Mouse (Mus musculus): Measurements from ENCODE around the gene Lamc3. TPM values are rescaled to one million over a fixed set of nuclear protein-coding genes. Genes with fewer than 3 reads are reported as not detected.

Lamc3 gene
- 4.9 and 6.8 TPM in 2 replicates for polyA plus RNA-seq (2016; fragmentation: Nextera tagmentation; extraction: Ambion mirVana)

DNA sequence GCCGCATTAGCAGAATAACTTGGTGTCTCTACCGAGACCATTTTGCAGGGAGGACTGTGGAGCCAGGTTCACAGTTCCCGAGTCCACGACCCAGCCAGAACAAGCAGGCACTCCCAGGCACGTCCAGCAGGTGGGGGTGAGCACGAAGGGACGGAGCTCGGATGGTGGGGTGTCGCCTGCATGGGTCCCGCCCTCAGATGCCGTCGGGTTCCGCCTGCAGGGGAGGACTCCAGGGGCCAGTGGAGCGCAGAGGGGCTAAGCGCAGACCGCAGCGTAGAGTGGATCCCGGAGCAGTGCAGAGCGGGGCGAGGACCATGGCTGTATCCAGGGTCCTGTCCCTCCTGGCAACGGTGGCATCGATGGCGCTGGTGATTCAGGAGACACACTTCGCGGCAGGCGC lies at the start of gene Lamc3:
TSS of gene Lamc3 (plus strand) at position 262 of the 400 bp plus-strand sequence.
- WGBS: 6% methylated on average over 26 of the region's 26 CpGs
- peak within 1 kb of the TSS; percentile 39 for H3K4me3 ChIP-seq
- DNase-seq (ENCODE audit: extremely low spot score, low spot score): peak; percentile 48
- H3K27ac ChIP-seq: 0 out of 2 replicates have a peak within 1 kb of the TSS, but pooled peaks have one; percentile 16
- H3K4me1 ChIP-seq: peaks cover 39% of the 10 kb centered on the region
- H3K9me3 ChIP-seq: no peaks in the 10 kb centered on the region
- peaks cover 88% of the 10 kb centered on the region for H3K27me3 ChIP-seq (ENCODE audit: poor library complexity, severe bottlenecking)
- no peaks in the 10 kb centered on the region for H3K36me3 ChIP-seq (replicated peaks)

DNA sequence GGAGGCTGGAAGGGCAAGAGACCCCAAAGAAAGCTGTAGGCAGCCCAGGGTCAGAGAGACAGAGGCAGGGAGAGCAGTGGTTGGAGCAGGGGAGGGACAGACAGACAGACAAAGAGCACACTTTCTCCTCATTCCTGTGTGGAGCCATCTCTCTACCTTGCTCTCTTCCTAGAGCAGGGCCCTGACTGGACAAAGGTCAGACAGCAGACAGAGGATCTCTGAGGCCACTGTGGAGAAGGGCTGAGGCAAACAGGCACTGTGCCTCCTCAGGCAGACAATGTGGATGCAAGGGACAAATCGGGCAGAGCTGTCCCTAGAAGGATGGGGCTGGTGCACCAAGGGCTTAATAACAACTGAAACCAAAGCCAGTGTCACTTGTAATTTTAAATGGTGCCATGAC lies 48.2 kb upstream of the Lamc3 start:
- H3K27ac ChIP-seq: no peak overlapping the region
- H3K4me3 ChIP-seq: no peak overlapping the region
- no peak for DNase-seq (ENCODE audit: extremely low spot score, low spot score)
- no peaks in the 10 kb centered on the region for H3K9me3 ChIP-seq
- peaks cover 87% of the 10 kb centered on the region for H3K27me3 ChIP-seq (ENCODE audit: poor library complexity, severe bottlenecking)
- H3K4me1 ChIP-seq: peaks cover 24% of the 10 kb centered on the region
- no peaks in the 10 kb centered on the region for H3K36me3 ChIP-seq (replicated peaks)
- WGBS: 58% methylated on average over 1 of the region's 1 CpGs

DNA sequence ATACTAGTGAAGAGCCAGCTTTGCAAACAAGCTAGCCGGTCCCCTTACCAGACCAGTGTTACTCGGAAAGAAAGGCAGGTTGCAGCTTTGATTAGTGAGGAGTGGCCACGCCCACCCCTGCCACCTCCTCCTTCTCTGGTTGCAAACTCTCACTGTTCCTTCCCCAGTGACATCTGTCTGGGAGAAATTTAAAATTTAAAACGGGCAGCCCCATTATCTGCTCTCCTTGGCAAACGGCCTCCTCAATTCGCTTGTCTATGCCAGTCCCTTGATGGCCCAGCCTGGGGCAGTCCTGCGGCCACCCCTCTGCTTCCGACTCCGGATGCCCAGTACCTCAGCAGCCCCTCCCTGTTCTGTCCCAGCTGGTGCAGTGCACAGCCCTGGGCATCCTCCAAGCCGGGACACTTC lies 42.4 kb upstream of the Lamc3 start:
- 4% methylated on average over 10 of the region's 10 CpGs for WGBS
- H3K4me1 ChIP-seq: peaks cover 41% of the 10 kb centered on the region
- peaks cover 93% of the 10 kb centered on the region for H3K27me3 ChIP-seq (ENCODE audit: poor library complexity, severe bottlenecking)
- no peak overlapping the region for H3K27ac ChIP-seq
- H3K4me3 ChIP-seq: 0 out of 2 replicates have a peak overlapping the region, but pooled peaks have one; percentile 63
- no peaks in the 10 kb centered on the region for H3K9me3 ChIP-seq
- no peak for DNase-seq (ENCODE audit: extremely low spot score, low spot score)
- H3K36me3 ChIP-seq (replicated peaks): no peaks in the 10 kb centered on the region

DNA sequence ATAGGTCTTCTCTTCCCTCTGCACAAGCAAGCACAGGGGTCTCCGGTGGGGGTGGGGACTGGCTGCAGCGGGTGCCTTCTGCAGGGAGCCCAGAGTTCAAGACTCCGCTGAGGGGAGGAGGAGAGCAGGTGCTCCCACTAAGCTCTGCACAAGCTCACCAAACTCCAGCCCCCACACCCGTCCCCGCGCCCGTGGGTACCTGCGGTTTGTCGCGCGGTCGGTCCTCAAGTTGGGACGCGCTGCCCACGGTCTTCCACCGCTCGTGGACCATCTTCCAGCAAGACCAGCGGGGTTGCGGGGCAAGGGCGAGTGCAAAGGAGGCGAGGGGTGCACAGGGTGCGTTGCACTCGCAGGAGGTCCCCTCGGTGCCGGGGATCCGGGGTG lies 41.6 kb upstream of the Lamc3 start:
- peaks cover 46% of the 10 kb centered on the region for H3K4me1 ChIP-seq
- H3K27me3 ChIP-seq (ENCODE audit: poor library complexity, severe bottlenecking): peaks cover 85% of the 10 kb centered on the region
- H3K4me3 ChIP-seq: peak overlapping the region; percentile 63
- 2% methylated on average over 26 of the region's 26 CpGs for WGBS
- no peaks in the 10 kb centered on the region for H3K36me3 ChIP-seq (replicated peaks)
- no peaks in the 10 kb centered on the region for H3K9me3 ChIP-seq
- no peak for DNase-seq (ENCODE audit: extremely low spot score, low spot score)
- peak overlapping the region; percentile 76; the same call in 1 of the 2 replicates for H3K27ac ChIP-seq

DNA sequence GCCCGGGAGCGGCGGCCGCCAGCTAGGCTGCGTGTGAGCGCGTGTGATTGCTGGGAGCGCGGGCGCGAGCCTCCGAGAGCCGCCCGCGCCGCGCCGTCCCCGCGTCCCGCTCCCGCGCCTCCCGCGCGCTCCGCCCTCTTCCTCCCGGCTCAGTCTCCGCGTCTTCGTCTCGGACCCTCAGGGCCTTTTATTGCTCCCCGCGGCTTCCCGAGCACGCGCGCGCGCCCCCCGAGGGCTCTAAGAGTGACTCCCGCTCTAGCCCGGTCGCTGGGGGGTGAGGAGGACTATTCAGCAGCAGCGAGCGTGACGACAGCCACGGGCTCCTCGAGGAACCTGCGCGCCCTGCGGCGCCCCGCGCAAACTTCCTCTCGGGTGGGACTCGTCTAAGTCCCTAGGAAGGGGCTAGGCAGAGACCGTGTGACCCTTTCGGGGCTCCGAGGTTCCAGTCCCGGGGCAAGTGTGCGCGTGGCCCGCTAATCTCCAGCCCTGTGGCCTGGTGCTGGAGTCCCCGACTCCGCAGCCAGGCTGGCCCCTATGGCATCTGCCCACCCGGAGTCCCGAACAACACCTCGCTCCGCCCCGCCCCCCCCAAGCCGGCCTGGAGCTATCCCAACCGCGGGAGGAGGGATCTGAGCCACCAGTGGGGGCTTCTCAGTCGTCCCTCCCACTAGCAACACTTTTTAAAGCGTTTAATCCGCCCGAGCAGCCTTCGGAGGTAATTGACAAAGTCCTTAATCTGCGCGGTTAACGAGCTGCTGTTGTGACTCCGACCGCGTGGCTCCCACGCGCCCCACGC lies 41.0 kb upstream of the Lamc3 start, which contains the start of gene Fibcd1:
TSS of gene Fibcd1 (minus strand) at position 110 of the 796 bp plus-strand sequence.
- Histone ChIP-seq H3K27me3 (ENCODE audit: poor library complexity, severe bottlenecking) (peaks cover 79% of the 10 kb centered on the region), H3K4me1 (peaks cover 50% of the 10 kb centered on the region), H3K27ac (peak within 1 kb of the TSS; percentile 76), H3K4me3 (peak within 1 kb of the TSS; percentile 63), H3K36me3 (replicated peaks) (no peaks in the 10 kb centered on the region), H3K9me3 (no peaks in the 10 kb centered on the region)
- under 1% methylated on average over 87 of the region's 88 CpGs for WGBS
- DNase-seq (ENCODE audit: extremely low spot score, low spot score): peak; percentile 47

DNA sequence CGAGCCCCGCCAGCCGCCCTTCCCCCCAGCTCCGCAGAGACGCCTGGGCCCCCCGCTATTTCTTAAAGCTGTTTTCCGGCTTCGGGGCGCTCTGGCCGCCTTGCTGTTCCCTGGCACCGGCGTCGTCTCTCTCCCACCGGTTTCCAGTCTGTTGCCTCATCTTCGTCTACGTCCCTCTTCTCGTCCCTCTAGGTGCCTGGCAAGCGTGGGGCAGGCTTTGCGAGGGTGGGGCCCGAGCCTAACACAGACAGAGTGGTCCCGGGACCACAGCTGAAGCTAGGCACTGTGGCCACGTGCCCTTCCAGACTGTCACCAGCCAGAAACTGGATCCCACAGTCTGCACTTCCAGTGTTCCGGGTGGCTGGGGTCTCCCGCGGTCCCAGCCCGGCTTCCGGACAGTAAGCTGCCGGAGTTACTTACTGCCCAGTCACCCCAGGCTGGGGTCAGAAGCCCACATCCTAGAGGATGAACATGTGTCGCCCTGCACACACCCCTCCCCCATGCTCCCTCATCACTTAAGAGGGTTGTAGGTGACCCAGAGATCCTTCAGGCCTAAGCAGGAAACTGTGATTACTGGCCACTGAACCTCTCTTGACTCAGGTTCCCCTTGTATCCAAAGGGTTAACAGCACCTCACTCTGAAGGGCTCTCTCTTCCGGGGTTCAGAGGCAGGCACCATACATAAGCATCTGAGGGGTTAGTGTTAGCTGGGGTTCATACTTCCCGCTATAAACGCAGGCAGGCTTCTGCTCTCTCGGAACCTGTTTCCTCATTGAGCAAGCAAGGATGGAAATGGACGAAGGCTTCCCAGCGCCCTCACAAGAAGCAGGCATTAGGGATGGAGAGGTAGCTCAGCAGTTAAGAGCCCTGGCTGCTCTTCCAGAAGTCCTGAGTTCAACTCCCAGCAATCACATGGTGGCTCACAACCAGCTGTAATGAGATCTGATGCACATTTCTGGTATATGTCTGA lies 40.1 kb upstream of the Lamc3 start:
- Histone ChIP-seq H3K36me3 (replicated peaks) (no peaks in the 10 kb centered on the region), H3K9me3 (no peaks in the 10 kb centered on the region), H3K4me3 (peak overlapping the region; percentile 63), H3K4me1 (peaks cover 59% of the 10 kb centered on the region), H3K27me3 (ENCODE audit: poor library complexity, severe bottlenecking) (peaks cover 70% of the 10 kb centered on the region), H3K27ac (peak overlapping the region; percentile 76)
- 3% methylated on average over 35 of the region's 35 CpGs for WGBS
- peak; percentile 34 for DNase-seq (ENCODE audit: extremely low spot score, low spot score)

DNA sequence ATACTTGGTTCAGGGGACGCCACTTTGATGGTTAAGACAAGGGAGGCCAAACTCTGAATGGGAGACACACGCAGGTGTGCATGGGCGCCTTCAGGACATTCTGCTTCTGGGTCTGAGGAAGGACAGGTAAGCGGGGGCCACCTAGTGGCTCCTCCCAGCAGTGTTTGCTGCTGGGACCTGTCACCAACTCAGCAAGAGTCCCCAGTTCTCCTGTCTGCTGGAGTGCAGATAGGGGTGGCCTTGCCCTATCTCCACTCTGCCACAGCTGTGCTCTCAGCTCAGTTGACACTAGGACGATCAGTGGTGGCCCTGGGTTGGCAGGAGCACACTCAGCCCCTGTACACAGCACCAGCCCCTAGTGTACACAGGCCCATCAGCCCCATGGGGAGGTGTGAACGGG lies 39.2 kb upstream of the Lamc3 start:
- Histone ChIP-seq H3K27me3 (ENCODE audit: poor library complexity, severe bottlenecking) (peaks cover 62% of the 10 kb centered on the region), H3K9me3 (no peaks in the 10 kb centered on the region), H3K4me3 (no peak overlapping the region), H3K36me3 (replicated peaks) (no peaks in the 10 kb centered on the region), H3K27ac (no peak overlapping the region), H3K4me1 (peaks cover 60% of the 10 kb centered on the region)
- DNase-seq (ENCODE audit: extremely low spot score, low spot score): no peak
- 22% methylated on average over 6 of the region's 6 CpGs for WGBS

DNA sequence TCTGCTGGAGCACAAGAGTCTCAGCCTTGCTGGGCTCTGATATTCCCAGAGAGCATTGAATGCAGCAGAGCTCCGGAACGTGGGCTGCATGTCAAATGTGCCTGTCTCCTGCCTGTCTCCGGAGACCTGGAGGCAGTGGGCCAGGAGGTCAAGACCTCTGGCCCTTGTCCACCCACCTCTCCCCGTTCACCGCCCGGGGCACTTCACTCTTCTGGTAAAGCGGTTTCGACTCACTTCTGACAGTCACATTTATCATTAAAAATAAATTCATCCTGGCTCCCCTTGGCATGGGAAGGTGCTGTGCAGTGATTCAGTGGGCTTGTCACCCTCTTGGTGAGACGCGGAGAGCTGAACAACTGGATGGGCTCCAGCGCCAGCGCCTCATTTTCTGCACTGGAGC lies 37.0 kb upstream of the Lamc3 start:
- H3K4me1 ChIP-seq: peaks cover 56% of the 10 kb centered on the region
- no peak for DNase-seq (ENCODE audit: extremely low spot score, low spot score)
- WGBS: 66% methylated on average over 12 of the region's 12 CpGs
- no peak overlapping the region for H3K4me3 ChIP-seq
- no peaks in the 10 kb centered on the region for H3K9me3 ChIP-seq
- H3K36me3 ChIP-seq (replicated peaks): no peaks in the 10 kb centered on the region
- H3K27me3 ChIP-seq (ENCODE audit: poor library complexity, severe bottlenecking): peaks cover 43% of the 10 kb centered on the region
- H3K27ac ChIP-seq: no peak overlapping the region

DNA sequence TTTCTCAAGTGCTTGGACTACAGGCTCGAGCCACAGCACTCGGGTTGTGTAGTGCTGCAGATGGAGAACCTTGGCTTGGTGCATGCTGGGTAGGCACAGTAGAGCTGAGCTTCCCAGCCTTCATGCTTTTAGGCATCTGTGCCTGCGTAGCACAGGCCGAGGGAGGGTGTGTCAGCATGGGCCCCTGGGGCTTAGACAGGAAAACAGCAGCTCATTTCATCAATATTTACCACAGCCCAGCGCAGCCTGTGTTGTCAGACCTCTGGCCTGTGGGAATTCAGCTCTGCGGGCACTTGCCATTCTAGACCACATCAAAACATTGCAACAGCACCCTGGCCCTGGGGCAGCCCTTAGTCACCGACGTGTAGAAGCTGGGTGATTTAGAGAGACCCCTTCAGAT lies 31.1 kb upstream of the Lamc3 start:
- Histone ChIP-seq H3K27me3 (ENCODE audit: poor library complexity, severe bottlenecking) (peaks cover 50% of the 10 kb centered on the region), H3K36me3 (replicated peaks) (no peaks in the 10 kb centered on the region), H3K27ac (no peak overlapping the region), H3K4me3 (no peak overlapping the region), H3K9me3 (no peaks in the 10 kb centered on the region), H3K4me1 (peaks cover 49% of the 10 kb centered on the region)
- no peak for DNase-seq (ENCODE audit: extremely low spot score, low spot score)
- 83% methylated on average over 8 of the region's 8 CpGs for WGBS

DNA sequence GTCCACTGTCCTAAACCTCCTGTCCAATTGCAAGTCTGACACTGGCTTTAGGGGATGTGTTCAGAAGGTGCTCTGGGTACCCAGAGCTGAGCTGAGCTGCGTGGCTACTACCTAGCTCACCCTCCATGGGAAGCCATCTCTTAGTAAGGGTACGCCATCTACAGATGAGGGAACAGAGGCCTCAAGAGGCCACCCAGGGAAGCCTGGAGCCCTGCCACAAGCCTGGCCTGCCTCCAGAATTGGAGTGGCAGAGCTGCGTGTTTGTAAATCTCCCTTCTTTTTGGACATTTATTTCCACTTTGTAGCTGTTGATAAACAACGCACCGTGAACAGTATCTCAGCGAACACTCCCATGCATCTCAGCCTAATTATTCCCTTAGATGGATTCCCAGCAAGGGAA lies 29.9 kb upstream of the Lamc3 start:
- 84% methylated on average over 6 of the region's 6 CpGs for WGBS
- Histone ChIP-seq H3K4me1 (peaks cover 37% of the 10 kb centered on the region), H3K27ac (no peak overlapping the region), H3K36me3 (replicated peaks) (no peaks in the 10 kb centered on the region), H3K27me3 (ENCODE audit: poor library complexity, severe bottlenecking) (peaks cover 50% of the 10 kb centered on the region), H3K9me3 (no peaks in the 10 kb centered on the region), H3K4me3 (no peak overlapping the region)
- DNase-seq (ENCODE audit: extremely low spot score, low spot score): no peak

DNA sequence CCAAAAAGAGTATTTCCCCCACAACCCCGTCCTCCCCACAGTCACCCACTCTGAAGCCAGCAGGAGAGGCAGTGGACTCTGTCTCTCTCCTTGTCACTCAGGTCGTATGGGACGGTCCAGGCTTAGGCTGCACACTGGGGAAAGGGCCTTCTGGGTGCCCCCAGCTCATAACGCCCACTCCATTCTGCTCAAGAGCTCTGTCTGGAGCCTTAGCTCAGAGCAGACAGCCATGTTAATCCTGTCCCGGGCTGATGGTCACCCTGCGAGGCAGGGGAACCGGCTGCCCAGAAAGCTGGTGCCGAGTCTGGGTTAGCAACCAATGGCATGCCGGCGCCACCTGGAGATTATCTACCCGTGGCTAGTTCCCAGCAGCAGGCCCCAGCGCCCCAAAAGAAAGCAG lies 28.6 kb upstream of the Lamc3 start:
- Histone ChIP-seq H3K9me3 (no peaks in the 10 kb centered on the region), H3K4me1 (peaks cover 45% of the 10 kb centered on the region), H3K36me3 (replicated peaks) (no peaks in the 10 kb centered on the region), H3K27me3 (ENCODE audit: poor library complexity, severe bottlenecking) (peaks cover 53% of the 10 kb centered on the region), H3K27ac (peak overlapping the region; percentile 51), H3K4me3 (peak overlapping the region; percentile 29)
- DNase-seq (ENCODE audit: extremely low spot score, low spot score): no peak
- 8% methylated on average over 12 of the region's 12 CpGs for WGBS

DNA sequence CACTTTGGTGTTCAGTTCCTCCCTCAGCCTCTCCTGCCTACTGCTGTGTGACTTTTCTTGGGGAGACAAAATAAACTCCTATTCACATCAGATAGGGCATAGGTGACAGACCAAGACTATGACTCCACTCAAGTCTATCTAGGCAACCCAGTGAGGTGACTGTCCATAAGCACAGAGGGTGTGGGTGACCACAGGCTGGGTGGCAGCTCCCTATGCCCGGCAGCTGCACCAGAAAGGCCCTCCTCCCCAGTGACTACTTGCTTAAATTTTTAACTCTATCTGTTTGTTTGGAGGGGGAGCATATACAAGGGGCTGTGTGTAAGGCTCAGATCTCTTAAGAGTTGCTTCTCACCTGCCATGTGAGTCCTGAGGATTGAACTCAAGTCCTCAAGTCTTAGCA lies 24.2 kb upstream of the Lamc3 start:
- Histone ChIP-seq H3K4me1 (peaks cover 43% of the 10 kb centered on the region), H3K27me3 (ENCODE audit: poor library complexity, severe bottlenecking) (peaks cover 28% of the 10 kb centered on the region), H3K4me3 (no peak overlapping the region), H3K36me3 (replicated peaks) (no peaks in the 10 kb centered on the region), H3K9me3 (no peaks in the 10 kb centered on the region), H3K27ac (no peak overlapping the region)
- WGBS: 75% methylated on average over 1 of the region's 1 CpGs
- no peak for DNase-seq (ENCODE audit: extremely low spot score, low spot score)

All from forebrain, embryonic 10.5 days (tissue).